Comparison of ENCODE assay signal across 9 mouse cellular contexts in the genomic region with DNA sequence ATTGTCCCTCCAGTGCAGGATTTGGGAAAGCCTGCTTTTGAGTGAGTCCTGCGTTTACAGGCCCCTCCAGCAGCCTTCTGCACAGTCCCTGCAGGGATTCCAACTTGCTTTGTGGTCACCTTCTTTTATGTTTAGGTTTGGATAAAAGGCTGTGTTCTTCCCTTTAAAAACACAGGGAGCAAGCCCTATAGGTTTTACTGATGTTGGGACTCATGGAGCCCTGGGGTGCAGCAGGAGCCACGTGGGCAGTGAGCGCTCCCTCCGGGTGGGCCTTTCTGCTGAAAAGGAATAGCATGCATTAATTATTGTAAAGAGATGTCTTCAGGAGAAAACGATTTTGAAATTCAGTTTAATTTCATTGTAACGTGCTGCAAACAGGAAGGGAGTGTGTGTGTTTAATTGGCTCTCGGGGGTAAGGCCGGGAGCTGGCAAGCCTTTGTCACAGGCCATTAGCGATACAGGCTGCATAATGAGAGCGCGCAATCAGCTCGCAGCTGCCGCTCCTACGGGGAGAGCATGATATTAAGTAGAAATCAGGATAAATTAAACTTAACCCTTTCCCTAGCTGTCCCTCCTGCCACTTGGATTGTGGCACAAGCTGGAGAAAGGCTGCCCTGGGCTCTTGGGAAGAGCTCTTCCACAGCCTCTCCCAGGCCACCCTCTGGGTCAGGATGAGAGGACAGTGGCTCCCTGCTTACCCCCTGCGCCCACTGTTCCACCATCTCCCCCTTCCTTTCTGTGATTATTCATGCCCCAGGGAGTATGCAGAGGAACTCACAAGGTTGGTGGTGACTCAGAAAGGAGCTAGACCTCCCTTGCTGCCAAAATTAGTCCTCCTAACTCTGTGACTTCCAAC. TPM values are rescaled to one million over a fixed set of nuclear protein-coding genes. Genes with fewer than 3 reads are reported as not detected.
DNase-seq lines count a peak whose midpoint lies in the region; ATAC-seq lines count a peak whose summit lies in the region.
"Had no signal": no experiment of that assay in that cellular context is flagged by ENCODE, and none has a peak within 500 bp of the region (broad histone marks: within the 10 kb centered on the region; RNA-seq: fewer than 3 reads in every experiment).

No protein-coding gene starts in this region.

- H3K36me3 ChIP-seq in forebrain, embryonic 13.5 days (ENCODE audit: poor library complexity, severe bottlenecking): no peaks in the 10 kb centered on the region
- peaks cover 13% of the 10 kb centered on the region for H3K36me3 ChIP-seq in limb, embryonic 15.5 days

- WGBS in forebrain, embryonic 13.5 days: 1% methylated on average over 15 of the region's 15 CpGs
- WGBS in limb, embryonic 15.5 days: 36% methylated on average over 15 of the region's 15 CpGs

- H3K27me3 ChIP-seq in forebrain, embryonic 13.5 days: peaks cover 50% of the 10 kb centered on the region
- H3K27me3 ChIP-seq in limb, embryonic 15.5 days: no peaks in the 10 kb centered on the region

- H3K9me3 ChIP-seq in forebrain, embryonic 13.5 days (replicated peaks): no peaks in the 10 kb centered on the region
- no peaks in the 10 kb centered on the region for H3K9me3 ChIP-seq in limb, embryonic 15.5 days

- peak; percentile 93 for ATAC-seq in forebrain, embryonic 13.5 days
- no peak for ATAC-seq in limb, embryonic 15.5 days (ENCODE audit: insufficient number of reproducible peaks, low FRiP score, low TSS enrichment, low read depth)
- no peak for ATAC-seq in CD4-positive, CD25-positive, alpha-beta regulatory T cell, adult 4 months

- peak overlapping the region; percentile 97 for H3K27ac ChIP-seq in forebrain, embryonic 13.5 days
- no peak overlapping the region for H3K27ac ChIP-seq in limb, embryonic 15.5 days

- peak overlapping the region; percentile 47 for H3K4me2 ChIP-seq in forebrain, embryonic 13.5 days
- no peak overlapping the region for H3K4me2 ChIP-seq in limb, embryonic 15.5 days

- H3K9ac ChIP-seq in forebrain, embryonic 13.5 days: peak overlapping the region; percentile 24
- H3K9ac ChIP-seq in limb, embryonic 15.5 days: 0 out of 2 replicates have a peak overlapping the region, but pooled peaks have one; percentile 11

- H3K4me1 ChIP-seq in forebrain, embryonic 13.5 days: peaks cover 61% of the 10 kb centered on the region
- H3K4me1 ChIP-seq in limb, embryonic 15.5 days: peaks cover 11% of the 10 kb centered on the region; the same call in 1 of the 2 replicates

- H3K4me3 ChIP-seq in forebrain, embryonic 13.5 days: no peak overlapping the region; the same call in 1 of the 2 replicates
- no peak overlapping the region for H3K4me3 ChIP-seq in limb, embryonic 15.5 days

- DNase-seq in right cerebral cortex, postnatal 10 days (ENCODE audit: low spot score in 2 of 2): peak; percentile 42 to 58
- DNase-seq in right cerebral cortex, postnatal 4 days: no peak
- DNase-seq in ovary, postnatal 10 days (ENCODE audit: low spot score): no peak
- DNase-seq in layer of hippocampus, adult 9-10 months (ENCODE audit: low spot score): no peak
- DNase-seq: lung, postnatal 36 days; thymus, postnatal 36 days had no signal

RNA-seq across cellular contexts. Expression of gene Acsf3, which starts 28.8 kb away (rescaled TPM):
- polyA plus RNA-seq in forebrain, embryonic 13.5 days (2015; fragmentation: Nextera tagmentation; extraction: Ambion mirVana): 15.4 and 17.4 TPM in 2 replicates
- polyA plus RNA-seq in limb, embryonic 15.5 days (2015; fragmentation: Nextera tagmentation; extraction: Ambion mirVana): 17.6 and 18.1 TPM in 2 replicates
- polyA plus RNA-seq in CD4-positive, CD25-positive, alpha-beta regulatory T cell, adult 4 months (2017; shearing (Covaris generic)): 1 to 10 TPM; 4.9 to 8.2 TPM

RNA-seq across cellular contexts. Expression of gene Cdh15, which starts 43.6 kb away (rescaled TPM):
- 0.28 and 0.74 TPM in 2 replicates for polyA plus RNA-seq in forebrain, embryonic 13.5 days (2015; fragmentation: Nextera tagmentation; extraction: Ambion mirVana)
- 16.5 and 33.3 TPM in 2 replicates for polyA plus RNA-seq in limb, embryonic 15.5 days (2015; fragmentation: Nextera tagmentation; extraction: Ambion mirVana)
- polyA plus RNA-seq in CD4-positive, CD25-positive, alpha-beta regulatory T cell, adult 4 months (2017; shearing (Covaris generic)): under 1 TPM in 1 of 2 experiments, not detected in 1; 0.16 TPM

Comparison
In these comparisons a context has a peak if more than half of its experiments do, and no peak if none do; other contexts are left out.
1. DNase-seq: peak in right cerebral cortex, postnatal 10 days (2 of 2); none in right cerebral cortex, postnatal 4 days (single experiment), ovary, postnatal 10 days (single experiment) and layer of hippocampus, adult 9-10 months (single experiment).
2. RNA of gene Cdh15, which starts 43.6 kb away (polyA plus RNA-seq): 16.5 to 33.3 TPM in limb, embryonic 15.5 days; 0.28 to 0.74 TPM in forebrain, embryonic 13.5 days and 0.16 TPM in CD4-positive, CD25-positive, alpha-beta regulatory T cell, adult 4 months; every median in the first group is over 10 times any median in the second.